Mouse (Mus musculus): ENCODE data around the gene Tmco3. TPM values are rescaled to one million over a fixed set of nuclear protein-coding genes. Genes with fewer than 3 reads are reported as not detected.

Tmco3 gene
- 37.2 and 39.6 TPM in 2 replicates for polyA plus RNA-seq (2014; fragmentation: Nextera tagmentation; extraction: Ambion mirVana)

DNA sequence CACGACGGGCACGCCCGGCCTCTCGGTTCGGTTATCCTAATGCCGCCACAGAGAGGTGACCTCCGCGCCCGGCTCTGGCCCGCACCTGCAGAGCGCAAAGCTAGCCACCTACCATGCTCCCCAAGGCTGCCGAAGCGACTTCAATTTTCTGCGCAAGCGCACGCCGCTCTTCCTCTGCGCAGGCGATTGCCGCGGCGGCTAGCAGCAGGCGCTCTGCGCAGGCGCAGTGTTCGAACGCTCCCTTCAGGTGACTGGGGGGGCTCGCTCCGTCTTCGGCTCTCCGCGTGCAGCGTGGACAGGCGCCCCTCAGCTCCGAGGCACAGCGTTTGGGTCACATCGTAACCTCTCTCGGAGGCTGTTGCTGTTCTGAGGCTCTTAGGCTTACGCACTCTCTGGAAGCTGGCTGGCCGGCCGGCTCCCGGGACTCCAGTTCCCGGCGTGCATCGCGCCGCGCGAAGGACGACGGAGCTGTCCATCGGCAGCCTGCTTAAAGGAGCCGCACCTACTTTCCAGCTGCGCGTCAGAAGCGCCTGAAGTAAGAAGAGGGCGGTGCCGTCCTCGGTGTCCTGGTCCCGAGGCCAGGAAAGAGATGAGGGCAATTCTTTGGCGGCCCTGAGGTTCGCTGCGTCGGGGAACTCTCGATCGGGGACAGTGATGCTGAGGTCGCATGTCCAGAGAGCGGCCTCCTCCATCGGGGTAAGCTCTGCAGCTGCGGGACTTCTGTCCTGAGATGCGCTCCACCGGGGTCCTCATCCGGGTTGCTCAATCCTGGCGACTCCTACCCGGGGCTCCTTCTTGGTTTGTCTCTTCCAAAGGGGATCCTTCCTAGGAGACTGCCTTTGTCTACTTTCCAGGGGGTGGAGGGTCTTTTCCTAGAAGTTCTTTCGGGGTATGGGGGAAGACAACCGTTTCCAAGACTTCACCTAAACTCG lies at the start of gene Tmco3, which contains the start of gene Dcun1d2:
Gene Tmco3 (plus strand): TSS at position 499 of the 932 bp plus-strand sequence.
Gene Dcun1d2 (minus strand): TSS at position 440 of the 932 bp plus-strand sequence.
- Histone ChIP-seq H3K4me1 (ENCODE audit: control insufficient read depth in 2 of 2, insufficient read depth in 2 of 2, low read length in 2 of 2) (peaks cover 5 to 20% of the 10 kb centered on the region in 2 experiments; a peak in 3 of 4 replicates), H3K9ac (ENCODE audit: low read length) (peak within 1 kb of the TSS; percentile 85), H3K27me3 (ENCODE audit: control insufficient read depth, insufficient read depth, low read length) (no peaks in the 10 kb centered on the region), H3K4me2 (ENCODE audit: low read length) (peak within 1 kb of the TSS; percentile 86), H3K27ac (replicated peaks in 1 of 2; ENCODE audit: control insufficient read depth in 1 of 2, insufficient read depth in 1 of 2, low read depth in 2 of 2, low read length in 2 of 2) (peak within 1 kb of the TSS; percentile 98 to 99), H3K9me3 (ENCODE audit: control insufficient read depth, low read length) (no peaks in the 10 kb centered on the region), H3K4me3 (ENCODE audit: control insufficient read depth in 1 of 2, insufficient read depth in 1 of 2, low read depth in 1 of 2, low read length in 2 of 2) (peak within 1 kb of the TSS; percentile 83 to 85), H3K36me3 (ENCODE audit: control insufficient read depth, insufficient read depth, low read length) (peaks cover 19% of the 10 kb centered on the region)
- ATAC-seq (ENCODE audit: insufficient number of reproducible peaks, insufficient read depth, low FRiP score, low read depth): peak; percentile 91
- WGBS: under 1% methylated on average over 79 of the region's 79 CpGs

DNA sequence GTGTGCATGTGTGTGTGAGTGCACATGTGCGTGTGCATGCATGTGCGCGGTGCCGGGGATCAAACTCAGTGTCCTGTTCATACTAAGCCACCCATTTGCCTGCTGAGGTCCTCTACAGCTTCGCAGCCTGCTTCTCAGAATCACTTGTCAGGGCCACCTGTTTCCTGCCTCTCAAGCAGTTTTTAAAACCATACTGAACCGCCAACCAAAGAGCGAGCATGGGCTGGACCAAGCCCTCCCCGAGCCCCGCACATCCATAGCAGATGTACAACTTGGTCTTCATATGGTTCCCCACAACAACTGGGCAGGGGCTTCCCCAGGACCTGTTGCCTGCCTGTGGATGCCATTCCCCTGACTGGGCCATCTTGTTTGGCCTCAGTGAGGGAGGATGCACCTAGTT lies 47.9 kb upstream of the Tmco3 start:
- no peak for ATAC-seq (ENCODE audit: insufficient number of reproducible peaks, insufficient read depth, low FRiP score, low read depth)
- no peak overlapping the region for H3K27ac ChIP-seq (replicated peaks in 1 of 2; ENCODE audit: control insufficient read depth in 1 of 2, insufficient read depth in 1 of 2, low read depth in 2 of 2, low read length in 2 of 2)
- H3K9me3 ChIP-seq (ENCODE audit: control insufficient read depth, low read length): no peaks in the 10 kb centered on the region
- H3K4me3 ChIP-seq (ENCODE audit: control insufficient read depth in 1 of 2, insufficient read depth in 1 of 2, low read depth in 1 of 2, low read length in 2 of 2): no peak overlapping the region
- peaks cover 82% of the 10 kb centered on the region for H3K36me3 ChIP-seq (ENCODE audit: control insufficient read depth, insufficient read depth, low read length)
- 90% methylated on average over 9 of the region's 9 CpGs for WGBS
- no peaks in the 10 kb centered on the region for H3K27me3 ChIP-seq (ENCODE audit: control insufficient read depth, insufficient read depth, low read length)
- H3K4me1 ChIP-seq (ENCODE audit: control insufficient read depth in 2 of 2, insufficient read depth in 2 of 2, low read length in 2 of 2): peaks cover 12% of the 10 kb centered on the region in 2 experiments
- H3K4me2 ChIP-seq (ENCODE audit: low read length): no peak overlapping the region
- no peak overlapping the region for H3K9ac ChIP-seq (ENCODE audit: low read length)

DNA sequence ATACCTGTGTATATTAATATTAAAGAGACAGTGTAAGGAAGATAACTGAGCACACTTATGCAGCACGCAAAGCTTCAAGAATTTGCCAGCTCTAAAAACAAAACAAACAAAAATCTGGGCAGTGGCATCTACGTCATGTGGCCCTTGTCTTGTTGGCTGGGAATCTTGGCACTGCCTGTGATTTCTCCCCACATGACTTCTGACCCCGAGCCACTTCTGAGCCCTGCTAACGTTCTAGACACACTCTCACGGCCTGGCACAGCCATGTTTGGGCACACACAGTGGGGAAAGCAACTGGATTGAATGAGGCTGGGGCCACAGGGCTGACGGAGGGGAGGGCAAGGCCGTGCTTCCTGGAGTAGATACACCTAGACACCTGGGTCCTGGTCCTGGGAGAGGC lies 47.3 kb upstream of the Tmco3 start:
- Histone ChIP-seq H3K27me3 (ENCODE audit: control insufficient read depth, insufficient read depth, low read length) (no peaks in the 10 kb centered on the region), H3K4me1 (ENCODE audit: control insufficient read depth in 2 of 2, insufficient read depth in 2 of 2, low read length in 2 of 2) (peaks cover 12% of the 10 kb centered on the region in 2 experiments), H3K27ac (replicated peaks in 1 of 2; ENCODE audit: control insufficient read depth in 1 of 2, insufficient read depth in 1 of 2, low read depth in 2 of 2, low read length in 2 of 2) (0 out of 4 replicates have a peak overlapping the region, but pooled peaks have one; percentile 10 to 26), H3K36me3 (ENCODE audit: control insufficient read depth, insufficient read depth, low read length) (peaks cover 82% of the 10 kb centered on the region), H3K9ac (ENCODE audit: low read length) (0 out of 2 replicates have a peak overlapping the region, but pooled peaks have one; percentile 8), H3K9me3 (ENCODE audit: control insufficient read depth, low read length) (no peaks in the 10 kb centered on the region), H3K4me2 (ENCODE audit: low read length) (no peak overlapping the region), H3K4me3 (ENCODE audit: control insufficient read depth in 1 of 2, insufficient read depth in 1 of 2, low read depth in 1 of 2, low read length in 2 of 2) (no peak overlapping the region)
- ATAC-seq (ENCODE audit: insufficient number of reproducible peaks, insufficient read depth, low FRiP score, low read depth): no peak
- 66% methylated on average over 7 of the region's 7 CpGs for WGBS

DNA sequence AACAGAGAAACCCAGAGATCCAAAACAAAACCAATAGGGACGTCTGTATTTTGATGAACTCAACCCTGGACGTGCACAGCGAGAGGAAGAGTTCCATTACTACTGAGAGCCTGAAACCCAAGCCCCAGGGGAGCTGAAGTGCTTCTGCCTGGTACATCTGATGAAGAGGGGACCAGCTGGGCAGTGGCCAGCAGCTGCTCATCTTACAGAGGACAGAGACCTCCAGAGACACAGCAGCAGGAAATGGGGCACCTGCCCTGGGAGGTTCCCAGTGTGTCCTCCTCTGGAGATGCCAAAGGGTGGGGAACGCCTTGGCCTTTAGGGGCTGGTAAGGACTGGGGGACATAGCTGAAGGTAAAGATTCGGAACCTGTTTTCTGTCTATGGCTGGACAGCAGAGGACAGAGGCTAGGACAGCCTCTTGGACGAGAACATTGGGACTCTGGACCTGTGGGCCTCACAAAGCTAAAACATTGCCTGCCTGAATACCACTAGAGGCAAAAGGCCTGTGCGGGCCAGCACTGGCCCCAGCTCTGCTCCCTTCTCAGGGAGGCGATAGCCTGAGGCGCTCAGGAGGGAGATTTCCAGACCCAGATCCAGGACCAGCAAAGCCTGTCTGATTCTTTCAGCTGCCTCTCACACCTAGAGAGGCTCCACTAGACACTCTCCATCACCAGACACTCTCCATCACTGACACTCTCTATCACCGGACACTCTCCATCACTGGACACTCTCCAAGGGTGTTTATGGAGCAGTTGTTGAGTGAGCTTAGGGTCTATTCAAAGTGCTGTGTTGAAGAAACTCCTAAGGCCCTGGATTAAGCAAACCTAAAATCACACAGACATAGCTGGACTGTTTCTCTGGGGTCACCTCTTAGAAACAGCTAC lies 44.8 kb upstream of the Tmco3 start:
- Histone ChIP-seq H3K27me3 (ENCODE audit: control insufficient read depth, insufficient read depth, low read length) (no peaks in the 10 kb centered on the region), H3K9ac (ENCODE audit: low read length) (peak overlapping the region; percentile 38; the same call in 1 of the 2 replicates), H3K4me1 (ENCODE audit: control insufficient read depth in 2 of 2, insufficient read depth in 2 of 2, low read length in 2 of 2) (peaks cover 12% of the 10 kb centered on the region in 2 experiments), H3K4me3 (ENCODE audit: control insufficient read depth in 1 of 2, insufficient read depth in 1 of 2, low read depth in 1 of 2, low read length in 2 of 2) (no peak overlapping the region), H3K36me3 (ENCODE audit: control insufficient read depth, insufficient read depth, low read length) (peaks cover 97% of the 10 kb centered on the region), H3K9me3 (ENCODE audit: control insufficient read depth, low read length) (no peaks in the 10 kb centered on the region), H3K4me2 (ENCODE audit: low read length) (no peak overlapping the region), H3K27ac (replicated peaks in 1 of 2; ENCODE audit: control insufficient read depth in 1 of 2, insufficient read depth in 1 of 2, low read depth in 2 of 2, low read length in 2 of 2) (peak overlapping the region; percentile 69 to 76)
- peak; percentile 61 for ATAC-seq (ENCODE audit: insufficient number of reproducible peaks, insufficient read depth, low FRiP score, low read depth)
- whole genome bisulfite sequencing: 49% methylated on average over 10 of the region's 10 CpGs

DNA sequence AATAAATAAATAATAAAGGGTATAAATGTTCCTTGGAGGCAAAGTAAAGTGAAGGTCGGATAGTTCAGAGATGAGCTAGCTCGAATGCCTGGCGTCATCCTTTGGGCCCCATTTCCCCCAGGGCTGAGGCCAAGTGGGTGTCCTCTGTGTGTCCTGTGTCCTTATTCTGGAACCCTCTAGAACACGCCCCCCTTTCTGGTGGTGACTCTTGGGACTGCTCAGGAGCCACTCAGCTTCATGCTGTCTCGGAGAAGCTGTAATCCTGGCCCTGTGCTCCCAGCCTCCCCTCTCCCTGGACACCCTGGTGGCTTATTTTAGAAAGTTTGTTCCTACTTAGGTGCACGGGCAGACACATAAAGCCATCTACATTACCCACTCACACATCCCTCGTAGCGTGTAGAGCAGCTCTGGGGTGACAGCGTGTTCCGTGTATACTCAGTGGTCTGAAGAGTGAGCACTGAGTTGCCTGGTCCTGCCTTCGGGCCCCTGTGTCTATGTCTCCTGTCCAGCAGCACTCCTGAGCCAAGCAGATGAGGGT lies 43.6 kb upstream of the Tmco3 start:
- Histone ChIP-seq H3K27me3 (ENCODE audit: control insufficient read depth, insufficient read depth, low read length) (no peaks in the 10 kb centered on the region), H3K36me3 (ENCODE audit: control insufficient read depth, insufficient read depth, low read length) (peaks cover 97% of the 10 kb centered on the region), H3K4me3 (ENCODE audit: control insufficient read depth in 1 of 2, insufficient read depth in 1 of 2, low read depth in 1 of 2, low read length in 2 of 2) (no peak overlapping the region), H3K27ac (replicated peaks in 1 of 2; ENCODE audit: control insufficient read depth in 1 of 2, insufficient read depth in 1 of 2, low read depth in 2 of 2, low read length in 2 of 2) (peak overlapping the region; percentile 12 to 76), H3K9ac (ENCODE audit: low read length) (peak overlapping the region; percentile 39; the same call in 1 of the 2 replicates), H3K9me3 (ENCODE audit: control insufficient read depth, low read length) (no peaks in the 10 kb centered on the region), H3K4me2 (ENCODE audit: low read length) (no peak overlapping the region), H3K4me1 (ENCODE audit: control insufficient read depth in 2 of 2, insufficient read depth in 2 of 2, low read length in 2 of 2) (peaks cover 12 to 14% of the 10 kb centered on the region in 2 experiments)
- no peak for ATAC-seq (ENCODE audit: insufficient number of reproducible peaks, insufficient read depth, low FRiP score, low read depth)
- 60% methylated on average over 11 of the region's 11 CpGs for WGBS

DNA sequence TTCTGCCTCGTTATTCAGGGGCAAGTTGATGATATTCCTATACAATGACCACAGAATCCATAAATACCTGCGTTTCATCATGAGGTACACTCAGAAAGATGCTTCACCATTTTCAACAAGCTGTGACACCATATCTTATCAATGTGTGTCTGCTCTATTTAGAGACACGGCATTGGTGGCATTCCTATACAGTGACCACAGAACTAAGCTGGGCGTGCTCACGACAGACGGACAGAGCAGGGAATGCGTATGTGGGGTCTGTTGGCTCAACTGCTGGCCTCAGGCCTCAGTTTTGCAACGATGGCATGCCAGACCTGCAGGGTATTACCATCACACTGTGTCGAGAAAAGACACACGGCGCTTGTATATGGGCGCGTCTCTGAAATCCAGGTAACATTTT lies 35.2 kb upstream of the Tmco3 start:
- Histone ChIP-seq H3K4me3 (ENCODE audit: control insufficient read depth in 1 of 2, insufficient read depth in 1 of 2, low read depth in 1 of 2, low read length in 2 of 2) (peak overlapping the region; percentile 49 to 58), H3K9ac (ENCODE audit: low read length) (peak overlapping the region; percentile 89), H3K4me2 (ENCODE audit: low read length) (peak overlapping the region; percentile 60), H3K9me3 (ENCODE audit: control insufficient read depth, low read length) (no peaks in the 10 kb centered on the region), H3K27ac (replicated peaks in 1 of 2; ENCODE audit: control insufficient read depth in 1 of 2, insufficient read depth in 1 of 2, low read depth in 2 of 2, low read length in 2 of 2) (peak overlapping the region; percentile 97), H3K4me1 (ENCODE audit: control insufficient read depth in 2 of 2, insufficient read depth in 2 of 2, low read length in 2 of 2) (peaks cover 12 to 13% of the 10 kb centered on the region in 2 experiments), H3K36me3 (ENCODE audit: control insufficient read depth, insufficient read depth, low read length) (peaks cover 45% of the 10 kb centered on the region), H3K27me3 (ENCODE audit: control insufficient read depth, insufficient read depth, low read length) (no peaks in the 10 kb centered on the region)
- WGBS: 23% methylated on average over 13 of the region's 13 CpGs
- ATAC-seq (ENCODE audit: insufficient number of reproducible peaks, insufficient read depth, low FRiP score, low read depth): peak; percentile 79

DNA sequence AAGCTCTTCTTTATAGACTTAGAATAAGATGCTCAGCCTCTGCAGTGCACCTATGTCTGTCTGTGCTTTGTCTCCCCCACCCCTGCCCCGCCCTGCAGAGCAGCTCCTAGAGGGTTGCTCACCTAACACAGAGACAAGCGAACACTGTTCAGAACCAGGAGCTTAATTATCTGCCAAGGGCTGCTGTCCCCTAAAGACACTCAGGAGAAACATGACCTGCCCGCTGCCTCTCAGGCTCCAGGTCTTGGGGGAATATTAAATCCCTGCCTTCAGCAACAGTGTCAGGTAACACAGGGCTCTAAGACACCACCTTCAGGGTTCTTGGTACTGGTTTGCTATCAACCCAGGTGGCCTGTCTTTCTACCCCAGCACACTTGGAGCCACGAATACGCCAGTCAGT lies 34.6 kb upstream of the Tmco3 start:
- Histone ChIP-seq H3K9me3 (ENCODE audit: control insufficient read depth, low read length) (no peaks in the 10 kb centered on the region), H3K9ac (ENCODE audit: low read length) (peak overlapping the region; percentile 89), H3K4me1 (ENCODE audit: control insufficient read depth in 2 of 2, insufficient read depth in 2 of 2, low read length in 2 of 2) (peaks cover 12 to 13% of the 10 kb centered on the region in 2 experiments), H3K27ac (replicated peaks in 1 of 2; ENCODE audit: control insufficient read depth in 1 of 2, insufficient read depth in 1 of 2, low read depth in 2 of 2, low read length in 2 of 2) (peak overlapping the region; percentile 97), H3K36me3 (ENCODE audit: control insufficient read depth, insufficient read depth, low read length) (peaks cover 45% of the 10 kb centered on the region), H3K4me2 (ENCODE audit: low read length) (peak overlapping the region; percentile 60), H3K4me3 (ENCODE audit: control insufficient read depth in 1 of 2, insufficient read depth in 1 of 2, low read depth in 1 of 2, low read length in 2 of 2) (peak overlapping the region; percentile 49 to 58), H3K27me3 (ENCODE audit: control insufficient read depth, insufficient read depth, low read length) (no peaks in the 10 kb centered on the region)
- 35% methylated on average over 5 of the region's 5 CpGs for WGBS
- no peak for ATAC-seq (ENCODE audit: insufficient number of reproducible peaks, insufficient read depth, low FRiP score, low read depth)
